Mouse (Mus musculus): Measurements from ENCODE around the gene Mcrip2.

GRCm38 (mm10) chr17:25833291-25833663 is 35.3 kb downstream of the Mcrip2 start, which contains the start of gene Stub1:
- TF ChIP-seq CTCF (IDR thresholded peaks at IDR 0.05): no peak
- no peak; the same call in none of the 2 replicates for TF ChIP-seq POLR2A (IDR thresholded peaks at IDR 0.05; ENCODE audit: insufficient read depth, low read depth, low read length)
- no peak for TF ChIP-seq EP300 (IDR thresholded peaks at IDR 0.05; ENCODE audit: insufficient read depth, low read depth, low read length)
